Mouse (Mus musculus): Measurements from ENCODE around the gene 2310011J03Rik. TPM values are rescaled to one million over a fixed set of nuclear protein-coding genes. Genes with fewer than 3 reads are reported as not detected.
A peak's percentile ranks its signal among the peaks of the same experiment; 100 is the strongest.

Gene 2310011J03Rik
- polyA plus RNA-seq, 1 experiment from 2014 or later: 52.9 TPM

- Histone ChIP-seq H3K9me3 (ENCODE audit: low read length) (no peaks in the 10 kb centered on the region), H3K4me3 (ENCODE audit: low read length) (no peak overlapping the region; the same call in 1 of the 2 replicates), H3K27me3 (ENCODE audit: insufficient read depth, low read length) (peaks cover 52% of the 10 kb centered on the region), H3K4me1 (ENCODE audit: insufficient read depth, low read length) (peaks cover 16% of the 10 kb centered on the region), H3K36me3 (ENCODE audit: insufficient read depth, low read length) (peaks cover 12% of the 10 kb centered on the region), H3K9ac (replicated peaks; ENCODE audit: low read length) (no peak overlapping the region), H3K4me2 (replicated peaks; ENCODE audit: low read depth, low read length) (peak overlapping the region; percentile 4; the same call in 1 of the 2 replicates), H3K27ac (ENCODE audit: low read length) (no peak overlapping the region)
- WGBS: 5% methylated on average over 26 of the region's 26 CpGs
- no peak for ATAC-seq (ENCODE audit: low FRiP score, low TSS enrichment)
These were observed 21.6 kb downstream of the 2310011J03Rik start for GRCm38 (mm10) chr10:80298571-80299281.

DNA sequence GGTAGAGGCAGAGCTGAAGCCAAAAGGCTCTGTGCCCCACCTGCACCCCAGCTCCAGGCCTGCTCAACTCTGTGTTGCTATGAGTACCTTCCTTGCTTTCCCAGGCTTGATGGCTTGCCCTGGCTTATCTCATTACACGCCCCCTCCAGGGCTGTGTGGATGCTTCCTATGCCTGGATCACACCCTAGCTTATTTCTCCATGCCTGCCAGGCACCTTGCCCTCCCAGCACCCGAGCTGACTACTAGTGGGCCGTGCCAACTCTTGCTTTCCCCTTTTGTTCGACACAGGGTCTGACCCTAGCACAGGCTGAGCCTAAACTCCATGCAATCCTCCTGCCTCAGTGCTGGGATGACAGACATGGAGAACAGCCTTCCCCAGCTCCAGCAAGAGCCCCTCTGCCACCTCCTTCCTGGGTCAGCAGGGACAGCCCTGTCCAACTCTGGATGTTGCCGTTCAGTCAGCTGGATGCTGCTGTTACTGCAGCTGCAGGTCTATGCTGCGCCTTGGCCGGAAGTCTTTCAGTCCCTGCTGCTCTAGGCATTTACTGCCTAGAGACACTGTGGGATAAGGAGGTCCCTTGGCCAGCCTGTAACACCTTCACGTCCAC, 22.7 kb downstream of the 2310011J03Rik start:
- Histone ChIP-seq H3K4me1 (ENCODE audit: insufficient read depth, low read length) (peaks cover 21% of the 10 kb centered on the region), H3K4me2 (replicated peaks; ENCODE audit: low read depth, low read length) (no peak overlapping the region), H3K4me3 (ENCODE audit: low read length) (no peak overlapping the region), H3K27ac (ENCODE audit: low read length) (no peak overlapping the region), H3K36me3 (ENCODE audit: insufficient read depth, low read length) (peaks cover 15% of the 10 kb centered on the region), H3K9me3 (ENCODE audit: low read length) (no peaks in the 10 kb centered on the region), H3K9ac (replicated peaks; ENCODE audit: low read length) (no peak overlapping the region), H3K27me3 (ENCODE audit: insufficient read depth, low read length) (peaks cover 50% of the 10 kb centered on the region)
- WGBS: 73% methylated on average over 8 of the region's 8 CpGs
- ATAC-seq (ENCODE audit: low FRiP score, low TSS enrichment): no peak

GRCm38 (mm10) chr10:80296824-80297223, 23.5 kb downstream of the 2310011J03Rik start:
- H3K27ac ChIP-seq (ENCODE audit: low read length): no peak overlapping the region
- H3K36me3 ChIP-seq (ENCODE audit: insufficient read depth, low read length): peaks cover 15% of the 10 kb centered on the region
- no peak overlapping the region for H3K4me3 ChIP-seq (ENCODE audit: low read length)
- 78% methylated on average over 5 of the region's 5 CpGs for WGBS
- H3K9ac ChIP-seq (replicated peaks; ENCODE audit: low read length): no peak overlapping the region
- no peak overlapping the region for H3K4me2 ChIP-seq (replicated peaks; ENCODE audit: low read depth, low read length)
- no peak for ATAC-seq (ENCODE audit: low FRiP score, low TSS enrichment)
- no peaks in the 10 kb centered on the region for H3K9me3 ChIP-seq (ENCODE audit: low read length)
- H3K4me1 ChIP-seq (ENCODE audit: insufficient read depth, low read length): peaks cover 16% of the 10 kb centered on the region
- peaks cover 47% of the 10 kb centered on the region for H3K27me3 ChIP-seq (ENCODE audit: insufficient read depth, low read length)

GRCm38 (mm10) chr10:80295618-80296425, 24.5 kb downstream of the 2310011J03Rik start, which contains the start of gene Apc2:
Gene Apc2, plus strand, starts transcription at chr10:80295977.
- H3K27me3 ChIP-seq (ENCODE audit: insufficient read depth, low read length): peaks cover 38% of the 10 kb centered on the region
- 0 out of 2 replicates have a peak within 1 kb of the TSS, but pooled peaks have one; percentile 3 for H3K27ac ChIP-seq (ENCODE audit: low read length)
- peak within 1 kb of the TSS; percentile 64 for H3K4me2 ChIP-seq (replicated peaks; ENCODE audit: low read depth, low read length)
- H3K9ac ChIP-seq (replicated peaks; ENCODE audit: low read length): peak within 1 kb of the TSS; percentile 55
- peak; percentile 47 for ATAC-seq (ENCODE audit: low FRiP score, low TSS enrichment)
- H3K4me1 ChIP-seq (ENCODE audit: insufficient read depth, low read length): peaks cover 17% of the 10 kb centered on the region
- no peaks in the 10 kb centered on the region for H3K9me3 ChIP-seq (ENCODE audit: low read length)
- H3K4me3 ChIP-seq (ENCODE audit: low read length): peak within 1 kb of the TSS; percentile 41
- peaks cover 15% of the 10 kb centered on the region for H3K36me3 ChIP-seq (ENCODE audit: insufficient read depth, low read length)
- WGBS: 1% methylated on average over 26 of the region's 26 CpGs

DNA sequence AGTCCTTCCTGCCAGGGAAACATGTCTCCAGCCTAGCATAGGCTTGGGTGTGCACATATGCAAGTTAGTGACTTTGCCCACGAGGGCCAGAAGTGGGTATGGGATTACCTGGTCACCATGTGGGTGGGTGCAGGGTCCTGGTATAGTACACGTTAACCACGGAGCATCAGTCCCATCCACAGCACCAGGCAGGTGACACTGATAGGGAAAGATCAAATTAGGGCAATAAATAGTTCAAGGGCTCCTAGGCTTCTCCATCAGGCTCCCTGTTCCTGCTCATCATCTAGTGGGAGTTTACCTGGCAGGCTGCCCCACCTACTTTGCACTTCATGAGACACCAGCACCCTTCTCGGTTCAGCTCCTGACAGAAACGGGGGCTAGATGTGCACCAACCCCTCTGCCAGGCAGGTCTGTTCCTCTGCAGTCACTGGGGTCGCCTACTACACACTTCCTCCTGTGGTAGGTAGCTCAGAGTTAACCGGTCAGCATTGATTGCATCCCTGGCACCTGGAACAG, 25.5 kb downstream of the 2310011J03Rik start:
- no peak overlapping the region for H3K4me3 ChIP-seq (ENCODE audit: low read length)
- ATAC-seq (ENCODE audit: low FRiP score, low TSS enrichment): no peak
- peaks cover 17% of the 10 kb centered on the region for H3K4me1 ChIP-seq (ENCODE audit: insufficient read depth, low read length)
- no peak overlapping the region for H3K27ac ChIP-seq (ENCODE audit: low read length)
- no peak overlapping the region for H3K9ac ChIP-seq (replicated peaks; ENCODE audit: low read length)
- H3K9me3 ChIP-seq (ENCODE audit: low read length): no peaks in the 10 kb centered on the region
- peaks cover 15% of the 10 kb centered on the region for H3K36me3 ChIP-seq (ENCODE audit: insufficient read depth, low read length)
- H3K4me2 ChIP-seq (replicated peaks; ENCODE audit: low read depth, low read length): no peak overlapping the region
- H3K27me3 ChIP-seq (ENCODE audit: insufficient read depth, low read length): peaks cover 28% of the 10 kb centered on the region
- 47% methylated on average over 7 of the region's 7 CpGs for WGBS

- no peak for ATAC-seq (ENCODE audit: low FRiP score, low TSS enrichment)
- H3K27ac ChIP-seq (ENCODE audit: low read length): no peak overlapping the region
These were observed 26.0 kb downstream of the 2310011J03Rik start for GRCm38 (mm10) chr10:80294311-80294710.

DNA sequence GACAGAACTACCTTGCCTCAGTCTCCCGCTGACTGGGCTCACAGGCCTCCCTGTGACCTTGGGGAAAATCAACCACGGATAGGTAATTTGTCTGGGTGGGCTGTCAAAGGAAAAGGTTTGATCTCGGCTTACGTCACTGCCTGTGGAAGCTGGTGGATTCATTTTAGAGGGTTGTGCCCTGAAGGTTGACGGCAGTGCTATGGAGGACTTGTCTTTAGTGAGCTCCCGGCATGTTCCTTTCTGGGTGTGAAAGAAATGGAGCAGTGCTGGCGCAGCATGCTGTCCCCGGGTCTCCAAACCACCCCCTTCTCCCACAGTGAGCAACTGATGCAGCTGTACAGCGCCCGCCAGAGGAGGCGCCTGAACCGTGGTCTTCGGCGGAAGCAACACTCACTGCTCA, 27.0 kb downstream of the 2310011J03Rik start:
- Histone ChIP-seq H3K4me1 (ENCODE audit: insufficient read depth, low read length) (peaks cover 17% of the 10 kb centered on the region), H3K9ac (replicated peaks; ENCODE audit: low read length) (peak overlapping the region; percentile 99), H3K9me3 (ENCODE audit: low read length) (no peaks in the 10 kb centered on the region), H3K36me3 (ENCODE audit: insufficient read depth, low read length) (peaks cover 19% of the 10 kb centered on the region), H3K4me3 (ENCODE audit: low read length) (peak overlapping the region; percentile 97), H3K27me3 (ENCODE audit: insufficient read depth, low read length) (peaks cover 13% of the 10 kb centered on the region), H3K27ac (ENCODE audit: low read length) (peak overlapping the region; percentile 87; the same call in 1 of the 2 replicates), H3K4me2 (replicated peaks; ENCODE audit: low read depth, low read length) (peak overlapping the region; percentile 82)
- no peak for ATAC-seq (ENCODE audit: low FRiP score, low TSS enrichment)
- WGBS: 20% methylated on average over 14 of the region's 14 CpGs

More at GRCm38 (mm10) chr10:80294311-80294710, 26.0 kb downstream of the 2310011J03Rik start:
- Histone ChIP-seq H3K4me2 (replicated peaks; ENCODE audit: low read depth, low read length) (no peak overlapping the region), H3K4me1 (ENCODE audit: insufficient read depth, low read length) (peaks cover 17% of the 10 kb centered on the region), H3K36me3 (ENCODE audit: insufficient read depth, low read length) (peaks cover 15% of the 10 kb centered on the region), H3K4me3 (ENCODE audit: low read length) (no peak overlapping the region), H3K9me3 (ENCODE audit: low read length) (no peaks in the 10 kb centered on the region), H3K9ac (replicated peaks; ENCODE audit: low read length) (no peak overlapping the region), H3K27me3 (ENCODE audit: insufficient read depth, low read length) (peaks cover 22% of the 10 kb centered on the region)
- 86% methylated on average over 4 of the region's 4 CpGs for WGBS

DNA sequence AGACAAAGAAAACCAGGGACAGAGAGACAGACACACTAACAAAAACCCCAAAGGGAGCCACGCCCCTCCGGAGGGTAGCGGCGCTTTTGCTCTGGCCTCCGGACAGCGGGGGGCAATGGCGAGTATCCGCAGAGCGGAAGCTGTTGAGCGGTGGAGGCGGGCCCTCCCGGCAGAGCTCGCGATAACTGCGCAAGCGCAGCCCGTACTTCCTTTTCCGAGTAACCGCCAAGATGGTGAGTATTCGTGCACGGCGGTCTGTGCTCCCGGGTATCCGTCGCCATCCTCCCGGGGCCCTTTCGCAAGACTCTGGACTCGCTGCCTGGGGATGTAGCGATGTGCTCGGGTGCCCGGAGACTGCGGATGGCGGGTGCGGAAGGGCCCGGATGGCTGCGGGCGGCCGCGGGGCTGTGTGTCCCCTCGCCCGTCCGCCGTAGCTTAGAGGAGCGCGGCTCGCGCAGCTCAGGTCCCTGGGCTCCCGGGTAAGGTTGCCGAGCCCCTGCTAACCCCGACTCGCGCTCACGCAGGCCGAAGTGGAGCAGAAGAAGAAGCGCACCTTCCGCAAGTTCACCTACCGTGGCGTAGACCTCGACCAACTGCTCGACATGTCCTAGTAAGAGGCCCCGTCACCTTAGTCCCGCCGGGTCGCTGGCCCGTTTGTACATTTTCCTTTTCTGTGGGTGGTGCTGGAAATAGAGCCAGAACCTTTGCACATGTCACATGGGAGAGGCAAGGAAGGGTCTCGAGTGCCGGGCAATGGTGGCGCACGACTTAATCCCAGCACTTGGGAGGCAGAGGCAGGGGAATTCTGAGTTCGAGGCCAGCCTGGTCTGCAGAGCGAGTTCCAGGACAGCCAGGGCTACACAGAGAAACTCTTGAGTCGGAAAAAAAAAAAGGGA, 27.8 kb downstream of the 2310011J03Rik start, which contains the start of gene Rps15:
Gene Rps15 (plus strand): TSS at position 203 of the 896 bp plus-strand sequence.
- Histone ChIP-seq H3K4me1 (ENCODE audit: insufficient read depth, low read length) (peaks cover 17% of the 10 kb centered on the region), H3K9ac (replicated peaks; ENCODE audit: low read length) (peak within 1 kb of the TSS; percentile 99), H3K27ac (ENCODE audit: low read length) (peak within 1 kb of the TSS; percentile 87), H3K36me3 (ENCODE audit: insufficient read depth, low read length) (peaks cover 26% of the 10 kb centered on the region), H3K9me3 (ENCODE audit: low read length) (no peaks in the 10 kb centered on the region), H3K4me2 (replicated peaks; ENCODE audit: low read depth, low read length) (peak within 1 kb of the TSS; percentile 82), H3K4me3 (ENCODE audit: low read length) (peak within 1 kb of the TSS; percentile 97), H3K27me3 (ENCODE audit: insufficient read depth, low read length) (peaks cover 5% of the 10 kb centered on the region; the same call in 1 of the 2 replicates)
- under 1% methylated on average over 72 of the region's 72 CpGs for WGBS
- ATAC-seq (ENCODE audit: low FRiP score, low TSS enrichment): peak; percentile 89

All from kidney, embryonic 16.5 days (tissue).